Mouse (Mus musculus): ENCODE measurements at regions not wholly inside any gene's neighbourhood (a gene's known extent, or its start where the extent isn't known, plus 50 kb on each side); places are given as distances from the start of the nearest gene placed in this dataset.
A peak's percentile ranks its signal among the peaks of the same experiment; 100 is the strongest.
"Not testable (repeated sequence)": the region's sequence is repeated elsewhere in the genome, so short reads cannot be mapped to it uniquely, and the experiment has no call there.

- ATAC-seq (replicated peaks; ENCODE audit: poor library complexity), result no peak
Observed at GRCm38 (mm10) chr13:70192101-70193025, 390.2 kb downstream of the Med10 start.

- no peak for ATAC-seq (replicated peaks; ENCODE audit: poor library complexity)
Observed at GRCm38 (mm10) chr13:70193270-70193669, 391.1 kb downstream of the Med10 start.

GRCm38 (mm10) chr13:70195854-70196253 lies 393.7 kb downstream of the Med10 start:
- ATAC-seq (replicated peaks; ENCODE audit: poor library complexity), result no peak

GRCm38 (mm10) chr13:70198638-70199037 lies 396.4 kb downstream of the Med10 start:
- no peak for ATAC-seq (replicated peaks; ENCODE audit: poor library complexity)

- ATAC-seq (replicated peaks; ENCODE audit: poor library complexity), result no peak
Observed at GRCm38 (mm10) chr13:70199087-70199486, 396.9 kb downstream of the Med10 start.

GRCm38 (mm10) chr13:70205334-70205733 lies 403.1 kb downstream of the Med10 start:
- no peak for ATAC-seq (replicated peaks; ENCODE audit: poor library complexity)

- no peak for ATAC-seq (replicated peaks; ENCODE audit: poor library complexity)
Observed at GRCm38 (mm10) chr13:70210158-70210557, 408.0 kb downstream of the Med10 start.

- ATAC-seq (replicated peaks; ENCODE audit: poor library complexity), result no peak
Observed at GRCm38 (mm10) chr13:70213017-70213416, 410.8 kb downstream of the Med10 start.

GRCm38 (mm10) chr13:70213622-70214021 lies 411.4 kb downstream of the Med10 start:
- ATAC-seq (replicated peaks; ENCODE audit: poor library complexity), result no peak

- ATAC-seq (replicated peaks; ENCODE audit: poor library complexity), result no peak
Observed at GRCm38 (mm10) chr13:70214022-70214654, 411.9 kb downstream of the Med10 start.

- no peak for ATAC-seq (replicated peaks; ENCODE audit: poor library complexity)
Observed at GRCm38 (mm10) chr13:70216134-70216533, 413.9 kb downstream of the Med10 start.

- ATAC-seq (replicated peaks; ENCODE audit: poor library complexity), result no peak
Observed at GRCm38 (mm10) chr13:70217429-70218133, 415.4 kb downstream of the Med10 start.

GRCm38 (mm10) chr13:70223485-70223884 lies 413.9 kb downstream of the Ice1 start:
- ATAC-seq (replicated peaks; ENCODE audit: poor library complexity), result no peak

- no peak for ATAC-seq (replicated peaks; ENCODE audit: poor library complexity)
Observed at GRCm38 (mm10) chr13:70227167-70227566, 410.3 kb downstream of the Ice1 start.

GRCm38 (mm10) chr13:70233896-70234799 lies 403.3 kb downstream of the Ice1 start:
- peak; percentile 80 for ATAC-seq (replicated peaks; ENCODE audit: poor library complexity)

- ATAC-seq (replicated peaks; ENCODE audit: poor library complexity), result no peak
Observed at GRCm38 (mm10) chr13:70243598-70244157, 393.8 kb downstream of the Ice1 start.

GRCm38 (mm10) chr13:70260003-70260496 lies 377.4 kb downstream of the Ice1 start:
- ATAC-seq (replicated peaks; ENCODE audit: poor library complexity), result no peak

- no peak for ATAC-seq (replicated peaks; ENCODE audit: poor library complexity)
Observed at GRCm38 (mm10) chr13:70263654-70264053, 373.8 kb downstream of the Ice1 start.

- ATAC-seq (replicated peaks; ENCODE audit: poor library complexity), result not testable (repeated sequence)
Observed at GRCm38 (mm10) chr13:70276884-70277378, 360.5 kb downstream of the Ice1 start.
